Mouse (Mus musculus): Measurements from ENCODE around the gene Wbp2nl. TPM values are rescaled to one million over a fixed set of nuclear protein-coding genes. Genes with fewer than 3 reads are reported as not detected.

Gene Wbp2nl
- polyA plus RNA-seq (2012; rRNA removed) = 0.04 and 0.05 TPM in 2 replicates

DNA sequence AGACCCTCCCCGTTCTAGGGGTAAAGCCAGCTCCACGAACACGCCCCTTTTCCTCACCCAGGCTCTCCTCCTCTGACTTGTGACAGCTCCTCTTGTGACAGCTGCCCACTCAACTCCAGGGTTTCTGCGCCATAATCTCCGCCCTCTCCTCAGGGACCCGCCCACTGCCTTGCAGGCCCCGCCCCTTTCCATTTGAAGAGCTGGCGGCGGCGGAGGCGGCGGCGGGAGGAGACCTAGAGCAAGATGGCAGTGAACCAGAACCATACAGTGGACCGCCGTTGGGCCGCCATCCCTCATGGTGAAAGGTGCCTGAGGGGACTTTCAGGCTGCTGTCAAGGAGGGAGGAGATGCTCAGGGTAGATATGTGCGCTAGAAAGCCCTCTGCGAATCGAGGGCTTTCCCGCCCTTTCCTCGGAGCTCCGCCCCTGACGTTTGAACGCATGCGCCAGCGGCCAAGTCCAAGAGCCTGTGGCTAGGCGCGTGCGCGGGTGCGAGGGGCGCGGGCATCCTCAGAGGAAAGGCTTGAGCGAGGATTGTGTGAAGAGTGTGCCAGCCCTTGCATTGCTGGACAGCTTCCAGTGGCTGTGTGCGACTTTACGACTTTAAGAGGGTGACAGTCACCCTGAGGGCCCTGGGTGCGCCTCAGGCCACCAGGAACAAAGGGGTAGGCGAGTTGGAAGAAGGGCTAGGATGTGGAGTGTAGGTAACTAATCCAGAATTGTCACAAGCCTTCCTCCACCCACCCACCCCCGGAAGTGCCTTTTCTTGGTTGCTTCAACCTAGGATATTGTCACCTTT, at the start of gene Wbp2nl:
Wbp2nl (plus strand) TSS at position 191 of the 798 bp plus-strand sequence.

DNA sequence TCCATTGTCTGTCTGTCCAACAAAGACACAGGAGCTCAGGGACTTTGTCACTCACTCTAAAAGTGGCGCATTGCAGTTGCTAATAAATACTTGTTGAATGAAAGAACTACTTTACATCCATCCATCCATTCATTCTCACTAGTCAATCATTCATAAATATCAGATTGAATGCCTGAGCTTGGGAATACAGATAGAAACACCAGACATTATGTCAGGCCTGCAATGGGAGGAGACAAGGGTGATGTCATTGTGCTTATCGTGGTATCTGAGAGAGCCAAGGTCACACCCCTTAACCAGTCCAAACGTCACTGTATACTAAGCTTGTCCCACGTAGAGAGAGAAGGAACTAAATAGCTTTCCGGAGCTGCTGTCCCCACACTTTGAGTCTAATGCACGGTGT, 46.7 kb upstream of the Wbp2nl start, which contains the start of gene 1500009C09Rik:
1500009C09Rik (plus strand) TSS at position 301 of the 400 bp plus-strand sequence.

DNA sequence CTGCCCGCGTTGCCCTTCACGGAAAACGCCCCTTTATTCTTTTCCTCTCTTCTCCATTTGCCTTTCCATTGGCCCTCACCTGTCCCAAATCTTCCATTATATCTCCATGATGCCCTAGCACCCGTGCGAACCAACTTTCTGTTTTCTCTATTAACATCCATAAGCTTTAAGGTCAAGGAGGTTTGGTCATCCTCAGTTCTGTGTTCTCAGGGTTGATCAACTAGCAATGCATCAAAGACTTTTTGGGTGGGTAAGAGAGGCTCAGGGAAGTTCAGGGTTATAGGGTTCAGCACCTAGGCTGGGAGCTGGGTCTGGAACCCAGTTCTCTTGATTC, 24.2 kb upstream of the Wbp2nl start, which contains the start of gene Sept3:
Sept3 (plus strand) TSS at position 301 of the 334 bp plus-strand sequence.

DNA sequence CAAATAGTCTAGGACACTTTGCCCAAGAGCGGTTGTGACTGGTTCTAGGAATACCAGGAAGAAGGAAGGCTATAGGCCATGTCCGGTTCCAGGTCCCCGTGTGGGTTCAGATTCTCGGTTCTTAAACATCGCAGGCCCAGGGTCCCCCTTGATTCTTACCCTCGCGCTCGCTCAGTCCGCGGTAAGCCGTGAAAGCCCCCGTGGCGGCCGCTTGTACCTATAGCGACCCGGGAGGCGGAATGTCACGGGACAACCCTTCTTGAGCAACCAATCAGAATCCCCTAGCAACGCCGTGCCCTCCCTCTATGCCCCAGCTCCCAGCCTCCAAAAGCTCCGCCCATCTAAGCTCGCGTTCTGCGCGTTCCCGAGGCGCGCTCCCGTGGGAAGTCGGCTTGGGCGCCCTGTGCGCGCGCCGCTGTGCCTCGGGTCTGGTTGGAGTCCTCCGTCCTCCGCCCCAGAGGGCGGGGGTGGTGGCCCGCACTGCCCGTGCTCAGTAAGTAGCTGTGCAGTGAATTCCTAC, 39.9 kb downstream of the Wbp2nl start, which contains the start of the genes Naga, Pheta2 and Smdt1:
Naga (minus strand) TSS at position 333 of the 520 bp plus-strand sequence.
Pheta2 (plus strand) TSS at position 350 of the 520 bp plus-strand sequence.
Smdt1 (plus strand) TSS at position 367 of the 520 bp plus-strand sequence.

DNA sequence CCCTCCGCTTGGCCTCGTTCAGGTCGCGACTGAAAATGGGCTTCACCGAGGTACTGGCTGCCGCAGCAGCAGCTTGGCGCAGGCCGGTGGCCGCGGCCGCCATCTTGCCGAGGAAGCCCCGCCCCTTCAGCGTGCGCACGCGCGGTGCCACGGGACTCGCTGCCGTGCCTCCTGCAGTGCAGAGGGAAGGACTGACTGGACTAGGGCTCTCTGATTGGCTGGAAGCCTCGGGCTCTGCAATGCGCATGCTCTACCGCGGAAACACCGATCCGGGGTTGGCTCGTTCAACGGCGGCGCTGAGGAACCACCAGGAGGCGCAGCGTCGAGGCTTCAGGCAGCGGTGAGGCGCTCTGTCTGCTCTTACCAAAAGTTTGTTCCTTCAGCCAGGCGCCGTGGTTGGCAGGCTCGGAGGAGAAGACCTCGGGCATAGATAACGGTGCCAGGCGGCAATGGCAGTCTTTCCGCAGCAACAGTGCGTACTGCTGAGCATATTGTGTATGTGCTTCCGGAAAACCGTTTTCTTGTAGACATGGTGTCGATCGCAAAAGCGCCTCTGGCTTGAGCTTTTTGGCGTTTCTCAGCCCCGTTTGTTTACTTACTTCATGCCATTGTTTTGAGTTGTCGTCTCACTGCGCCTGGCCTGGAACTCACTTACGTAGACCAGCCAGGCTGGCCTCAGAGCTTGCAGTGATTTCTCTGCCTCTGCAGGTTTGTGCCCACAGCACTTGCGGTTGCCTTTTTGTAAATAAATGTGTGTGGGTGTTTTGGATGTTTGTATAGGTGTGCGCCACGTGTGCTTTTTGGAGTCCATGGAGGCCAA, 55.6 kb downstream of the Wbp2nl start, which contains the start of gene Ndufa6:
Ndufa6 (minus strand) TSS at position 197 of the 820 bp plus-strand sequence.

Other genes with a start within 250 kb of the Wbp2nl start
- not detected in 2 replicates for gene 4930407I10Rik, start 239.8 kb upstream of the Wbp2nl start, polyA plus RNA-seq (2012; rRNA removed)
- gene Mei1, start 229.0 kb upstream of the Wbp2nl start, polyA plus RNA-seq (2012; rRNA removed) = not detected in 2 replicates
- gene Ccdc134, start 171.0 kb upstream of the Wbp2nl start, polyA plus RNA-seq (2012; rRNA removed) = 4.2 and 4.4 TPM in 2 replicates
- gene Srebf2, start 151.8 kb upstream of the Wbp2nl start, polyA plus RNA-seq (2012; rRNA removed) = 24.5 and 28.5 TPM in 2 replicates
- 0.12 TPM in 2 replicates for gene Shisa8, start 86.1 kb upstream of the Wbp2nl start, polyA plus RNA-seq (2012; rRNA removed)
- 1.4 and 2.6 TPM in 2 replicates for gene Tnfrsf13c, start 74.6 kb upstream of the Wbp2nl start, polyA plus RNA-seq (2012; rRNA removed)
- gene Cenpm, start 54.2 kb upstream of the Wbp2nl start, polyA plus RNA-seq (2012; rRNA removed) = 9.2 and 10.9 TPM in 2 replicates
- gene 1500009C09Rik, start 46.6 kb upstream of the Wbp2nl start, polyA plus RNA-seq (2012; rRNA removed) = not detected in 2 replicates
- 0.05 and 0.06 TPM in 2 replicates for gene Sept3, start 24.1 kb upstream of the Wbp2nl start, polyA plus RNA-seq (2012; rRNA removed)
- 45.1 and 48.9 TPM in 2 replicates for gene Naga, start 40.0 kb downstream of the Wbp2nl start, polyA plus RNA-seq (2012; rRNA removed)
- 10.9 and 11.4 TPM in 2 replicates for gene Pheta2, start 40.0 kb downstream of the Wbp2nl start, polyA plus RNA-seq (2012; rRNA removed)
- gene Smdt1, start 40.0 kb downstream of the Wbp2nl start, polyA plus RNA-seq (2012; rRNA removed) = 86.6 and 90.5 TPM in 2 replicates
- 479 and 545 TPM in 2 replicates for gene Ndufa6, start 55.4 kb downstream of the Wbp2nl start, polyA plus RNA-seq (2012; rRNA removed)
- 45.3 and 51.9 TPM in 2 replicates for gene Cyp2d22, start 81.3 kb downstream of the Wbp2nl start, polyA plus RNA-seq (2012; rRNA removed)
- 0.31 and 0.43 TPM in 2 replicates for gene Cyp2d11, start 95.1 kb downstream of the Wbp2nl start, polyA plus RNA-seq (2012; rRNA removed)
- 139 and 151 TPM in 2 replicates for gene Cyp2d10, start 108.2 kb downstream of the Wbp2nl start, polyA plus RNA-seq (2012; rRNA removed)
- gene Cyp2d9, start 134.5 kb downstream of the Wbp2nl start, polyA plus RNA-seq (2012; rRNA removed) = 64.7 and 68.7 TPM in 2 replicates

Data from liver, embryonic 18 days (tissue).